Mouse (Mus musculus) lung, embryonic 16.5 days (tissue): ENCODE data around the gene Mnat1. TPM values are rescaled to one million over a fixed set of nuclear protein-coding genes. Genes with fewer than 3 reads are reported as not detected.

ENCODE experiments used
- ATAC-seq: fragments of 200-750 bp; cut with Nextera tagmentation; 2 replicates; pipeline ENCODE4 v1.8.0; 2017; ENCODE audit warnings: low read depth, mild to moderate bottlenecking, moderate library complexity
- H3K27ac ChIP-seq: fragments of 300-500 bp; sonication (generic); 2 replicates; pipeline ENCODE4 v1.5.1; 2014; ENCODE audit warnings: mild to moderate bottlenecking, control low read depth, low read length
- H3K27me3 ChIP-seq: fragments of 300-500 bp; sonication (generic); 2 replicates; pipeline ENCODE4 v1.6.1; 2014; ENCODE audit warnings: low read depth, low read length, mixed read lengths; ENCODE audit not compliant: control insufficient read depth, insufficient read depth
- H3K36me3 ChIP-seq: fragments of 300-500 bp; sonication (generic); 2 replicates; pipeline ENCODE4 v1.6.1; 2014; ENCODE audit warnings: low read length; ENCODE audit not compliant: control insufficient read depth, insufficient read depth
- H3K4me1 ChIP-seq: fragments of 300-500 bp; sonication (generic); replicated peaks from 2 replicates; pipeline ENCODE4 v1.6.1; 2014; ENCODE audit warnings: low read length, mixed read lengths; ENCODE audit not compliant: control insufficient read depth, insufficient read depth
- H3K4me2 ChIP-seq: fragments of 300-500 bp; sonication (generic); 2 replicates; pipeline ENCODE4 v1.6.1; 2014; ENCODE audit warnings: low read depth, low read length, control low read depth
- H3K4me3 ChIP-seq: fragments of 300-500 bp; sonication (generic); 2 replicates; pipeline ENCODE4 v1.5.1; 2014; ENCODE audit warnings: mild to moderate bottlenecking, low read length, control low read depth
- H3K9ac ChIP-seq: fragments of 300-500 bp; sonication (generic); 2 replicates; pipeline ENCODE4 v1.6.1; 2014; ENCODE audit warnings: low read length, control low read depth
- H3K9me3 ChIP-seq: fragments of 300-500 bp; sonication (generic); 2 replicates; pipeline ENCODE4 v1.6.1; 2016; ENCODE audit warnings: low read length; ENCODE audit not compliant: control insufficient read depth
- WGBS: fragments of 180-500 bp; shearing (Covaris S2); extraction: QIAGEN DNeasy Blood & Tissue Kit; methylation state at CpG from one replicate; pipeline ENCODE4 v1.1.7; 2014; 5-methylcytosine and 5-hydroxymethylcytosine counted together
- polyA plus RNA-seq: library from polyadenylated mRNA; unstranded; fragments of >200 nt; fragmentation: Nextera tagmentation; extraction: Ambion mirVana; gene quantifications from 2 replicates; pipeline ENCODE4 v1.2.1, GENCODE M21; 2015

Mnat1 gene
- polyA plus RNA-seq, 1 experiment from 2014 or later: 28.3 TPM

GRCm38 (mm10) chr12:73274921-73275320 is 151.4 kb downstream of the Mnat1 start:
- ATAC-seq: no peak
- H3K4me2 ChIP-seq: no peak overlapping the region
- WGBS: 81% methylated on average over 3 of the region's 3 CpGs
- H3K36me3 ChIP-seq: peaks cover 23% of the 10 kb centered on the region
- no peaks in the 10 kb centered on the region for H3K9me3 ChIP-seq
- H3K4me3 ChIP-seq: no peak overlapping the region
- no peaks in the 10 kb centered on the region for H3K27me3 ChIP-seq
- no peak overlapping the region for H3K27ac ChIP-seq
- no peak overlapping the region for H3K9ac ChIP-seq
- no peaks in the 10 kb centered on the region for H3K4me1 ChIP-seq

DNA sequence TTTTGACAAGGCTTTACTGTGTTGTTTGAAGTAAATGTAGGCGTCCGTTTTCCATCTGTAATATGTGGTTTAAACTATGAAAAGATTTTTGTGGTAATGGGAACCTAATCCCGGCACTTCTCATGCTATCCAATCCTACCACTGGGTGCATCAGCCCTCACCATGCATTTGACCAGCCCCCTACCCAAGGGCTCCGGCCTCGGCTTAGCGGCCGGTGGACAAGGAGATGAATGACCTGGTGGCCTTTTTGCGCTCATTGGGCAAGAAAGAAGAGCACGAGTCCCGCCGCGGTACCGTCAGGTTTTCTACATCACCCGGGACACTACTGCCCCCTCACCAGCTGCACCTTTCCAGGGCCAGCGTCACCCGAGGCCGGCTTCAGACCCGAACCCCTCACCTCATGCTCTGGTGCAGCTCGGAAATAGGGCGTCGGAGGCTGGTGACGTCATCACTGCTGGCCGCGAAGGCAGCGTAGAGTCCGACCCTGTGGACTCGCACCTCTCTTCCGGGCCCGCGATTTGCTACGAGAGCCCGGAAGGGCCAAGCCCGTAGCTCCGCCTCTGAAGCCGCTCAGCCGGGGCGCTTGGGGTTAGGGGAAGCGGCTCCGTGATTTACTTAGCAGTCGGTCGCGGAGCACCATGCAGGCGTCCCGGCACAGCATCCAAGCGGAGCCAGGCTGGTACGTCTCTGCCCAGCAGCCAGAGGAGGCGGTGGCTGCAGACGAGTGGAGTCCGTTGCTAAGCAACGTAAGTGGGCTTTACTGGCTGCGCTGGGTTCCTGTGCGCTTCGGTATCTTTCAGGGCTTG is 163.0 kb downstream of the Mnat1 start, which contains the start of the genes Trmt5 and Slc38a6:
Gene Trmt5 (minus strand): TSS at position 424 of the 806 bp plus-strand sequence.
Gene Slc38a6 (plus strand): TSS at position 493 of the 806 bp plus-strand sequence.
- peak within 1 kb of the TSS; percentile 86 for H3K4me2 ChIP-seq
- WGBS: under 1% methylated on average over 53 of the region's 53 CpGs
- peak within 1 kb of the TSS; percentile 88 for H3K27ac ChIP-seq
- peak within 1 kb of the TSS; percentile 86 for H3K4me3 ChIP-seq
- H3K9me3 ChIP-seq: no peaks in the 10 kb centered on the region
- peak; percentile 98 for ATAC-seq
- H3K9ac ChIP-seq: peak within 1 kb of the TSS; percentile 93
- peaks cover 16% of the 10 kb centered on the region for H3K4me1 ChIP-seq
- peaks cover 7% of the 10 kb centered on the region; the same call in 1 of the 2 replicates for H3K36me3 ChIP-seq
- H3K27me3 ChIP-seq: no peaks in the 10 kb centered on the region

DNA sequence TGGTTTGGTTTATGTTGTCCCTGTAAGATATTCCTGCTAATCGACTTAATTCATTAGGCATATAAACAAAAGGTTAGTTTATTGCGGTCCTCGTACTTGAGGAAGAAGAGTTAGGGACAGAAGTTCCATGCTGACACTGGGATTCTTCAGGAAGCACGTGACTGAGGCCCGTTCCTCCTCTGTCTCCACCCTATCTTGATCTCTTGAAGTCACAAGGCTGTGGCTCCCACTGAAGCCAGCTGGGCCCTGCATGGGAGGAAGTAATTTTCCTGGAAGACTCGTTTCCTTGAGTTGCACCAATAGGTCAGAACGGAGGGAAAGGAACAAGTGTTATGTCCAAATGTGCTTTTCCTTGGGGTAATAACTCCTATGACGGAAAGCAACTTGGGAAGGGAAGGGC is 164.1 kb downstream of the Mnat1 start:
- H3K36me3 ChIP-seq: 0 out of 2 replicates have a peak, but pooled peaks cover 2% of the 10 kb centered on the region
- H3K9me3 ChIP-seq: no peaks in the 10 kb centered on the region
- ATAC-seq: no peak
- H3K4me1 ChIP-seq: peaks cover 16% of the 10 kb centered on the region
- peak overlapping the region; percentile 86 for H3K4me3 ChIP-seq
- H3K9ac ChIP-seq: peak overlapping the region; percentile 93
- no peak overlapping the region for H3K27ac ChIP-seq
- 56% methylated on average over 8 of the region's 8 CpGs for WGBS
- peak overlapping the region; percentile 86 for H3K4me2 ChIP-seq
- H3K27me3 ChIP-seq: no peaks in the 10 kb centered on the region

DNA sequence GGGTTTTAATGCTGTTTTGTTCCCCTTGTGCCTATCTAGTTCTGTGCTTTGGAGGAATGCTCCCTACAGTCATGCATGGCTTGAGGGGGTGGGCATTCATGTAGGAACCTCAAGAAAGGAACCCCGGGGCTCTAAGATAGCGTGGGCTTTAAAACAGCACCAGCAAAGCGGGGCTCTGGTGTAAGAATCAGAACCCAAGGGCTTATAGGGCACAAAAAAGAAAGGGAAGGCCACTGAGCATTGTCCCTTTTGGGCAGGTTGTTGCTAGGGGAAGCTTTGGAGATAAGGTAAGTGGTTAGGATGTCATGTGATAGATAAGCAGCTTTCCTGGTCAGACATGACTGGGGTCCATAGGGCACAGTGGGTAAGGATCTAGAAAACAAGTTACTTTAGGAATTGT is 165.1 kb downstream of the Mnat1 start:
- Histone ChIP-seq H3K4me2 (no peak overlapping the region), H3K4me1 (peaks cover 16% of the 10 kb centered on the region), H3K27me3 (no peaks in the 10 kb centered on the region), H3K9me3 (no peaks in the 10 kb centered on the region), H3K27ac (no peak overlapping the region), H3K36me3 (peaks cover 2% of the 10 kb centered on the region; the same call in 1 of the 2 replicates), H3K9ac (no peak overlapping the region), H3K4me3 (no peak overlapping the region)
- WGBS: 96% methylated on average over 3 of the region's 3 CpGs
- no peak for ATAC-seq

GRCm38 (mm10) chr12:73294884-73295283 is 171.4 kb downstream of the Mnat1 start:
- no peak for ATAC-seq
- H3K9me3 ChIP-seq: no peaks in the 10 kb centered on the region
- no peaks in the 10 kb centered on the region; the same call in 1 of the 2 replicates for H3K36me3 ChIP-seq
- H3K4me2 ChIP-seq: no peak overlapping the region
- H3K4me3 ChIP-seq: no peak overlapping the region
- peaks cover 8% of the 10 kb centered on the region for H3K4me1 ChIP-seq
- no peak overlapping the region for H3K9ac ChIP-seq
- H3K27me3 ChIP-seq: no peaks in the 10 kb centered on the region
- H3K27ac ChIP-seq: no peak overlapping the region

GRCm38 (mm10) chr12:73295505-73296140 is 172.1 kb downstream of the Mnat1 start:
- 56% methylated on average over 11 of the region's 11 CpGs for WGBS
- H3K27ac ChIP-seq: peak overlapping the region; percentile 49

DNA sequence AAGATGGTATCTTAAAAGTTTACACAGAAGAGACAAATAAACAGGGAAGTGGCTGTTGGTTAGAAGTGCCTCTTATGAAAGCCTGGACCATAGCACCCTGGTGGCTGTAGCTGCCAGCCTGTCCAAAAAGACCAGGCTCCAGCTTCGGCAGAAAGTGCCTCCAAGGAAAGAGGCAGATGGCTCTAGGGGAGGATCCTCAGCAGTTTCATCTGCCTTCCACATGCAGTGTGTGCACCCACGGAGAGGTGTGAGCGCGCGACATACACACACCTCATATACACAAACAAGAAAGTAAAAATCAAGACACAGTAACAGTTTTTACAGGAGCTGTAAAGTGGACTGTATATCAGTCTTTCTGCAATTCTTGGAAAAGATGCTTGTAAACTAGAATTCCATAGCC is 175.1 kb downstream of the Mnat1 start:
- H3K4me1 ChIP-seq: peaks cover 8% of the 10 kb centered on the region
- no peak overlapping the region for H3K27ac ChIP-seq
- H3K9me3 ChIP-seq: no peaks in the 10 kb centered on the region
- no peaks in the 10 kb centered on the region; the same call in 1 of the 2 replicates for H3K36me3 ChIP-seq
- no peak overlapping the region for H3K9ac ChIP-seq
- no peak overlapping the region for H3K4me2 ChIP-seq
- no peaks in the 10 kb centered on the region for H3K27me3 ChIP-seq
- no peak for ATAC-seq
- 84% methylated on average over 5 of the region's 5 CpGs for WGBS
- no peak overlapping the region for H3K4me3 ChIP-seq

More at GRCm38 (mm10) chr12:73295505-73296140, 172.1 kb downstream of the Mnat1 start:
- Histone ChIP-seq H3K9me3 (no peaks in the 10 kb centered on the region), H3K4me3 (no peak overlapping the region), H3K9ac (no peak overlapping the region), H3K36me3 (no peaks in the 10 kb centered on the region; the same call in 1 of the 2 replicates), H3K27me3 (no peaks in the 10 kb centered on the region), H3K4me2 (no peak overlapping the region), H3K4me1 (peaks cover 8% of the 10 kb centered on the region)
- ATAC-seq: peak; percentile 85

DNA sequence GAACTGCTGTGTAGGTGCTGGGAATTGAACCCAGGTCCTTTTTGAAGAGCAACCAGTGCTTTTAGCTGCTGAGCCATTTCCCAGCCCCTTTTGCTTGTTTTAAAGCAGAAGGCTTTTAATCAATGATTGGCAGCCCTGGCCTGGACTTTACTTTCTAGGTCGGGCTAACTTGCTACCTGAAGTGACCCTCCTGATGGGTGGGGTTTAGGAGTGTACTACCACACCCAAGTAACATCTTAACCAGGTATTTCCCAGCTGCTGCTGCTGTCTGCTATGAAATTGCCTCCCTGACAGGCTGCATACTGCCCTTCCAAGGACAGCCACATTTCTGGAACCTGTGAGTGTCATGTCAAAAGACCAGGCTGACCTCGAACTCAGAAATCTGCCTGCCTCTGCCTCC is 177.0 kb downstream of the Mnat1 start:
- no peaks in the 10 kb centered on the region for H3K9me3 ChIP-seq
- WGBS: 70% methylated on average over 2 of the region's 2 CpGs
- no peak overlapping the region for H3K27ac ChIP-seq
- no peaks in the 10 kb centered on the region for H3K36me3 ChIP-seq
- ATAC-seq: no peak
- H3K27me3 ChIP-seq: no peaks in the 10 kb centered on the region
- H3K4me2 ChIP-seq: no peak overlapping the region
- H3K4me1 ChIP-seq: peaks cover 5% of the 10 kb centered on the region
- H3K9ac ChIP-seq: no peak overlapping the region
- H3K4me3 ChIP-seq: no peak overlapping the region

DNA sequence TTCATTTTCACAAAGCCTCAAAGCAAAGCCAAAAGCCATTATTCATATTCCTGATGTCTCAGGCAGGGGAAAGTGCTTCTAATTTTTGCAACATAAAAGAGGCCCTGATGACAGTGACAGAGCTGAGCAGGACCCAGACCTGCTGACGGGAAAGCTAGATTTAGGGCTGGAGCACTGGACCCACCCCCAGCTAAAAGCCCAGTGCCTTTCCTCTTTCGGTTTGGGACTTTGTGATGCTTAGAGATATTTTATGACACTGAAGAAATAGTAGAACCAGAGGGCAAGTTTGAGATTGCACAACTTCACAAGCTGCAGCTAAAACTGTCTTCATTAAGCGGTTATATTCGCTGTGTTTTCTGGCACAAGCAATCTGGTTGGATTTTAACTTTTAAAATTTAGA is 181.1 kb downstream of the Mnat1 start:
- Histone ChIP-seq H3K4me3 (no peak overlapping the region; the same call in 1 of the 2 replicates), H3K36me3 (no peaks in the 10 kb centered on the region), H3K9ac (no peak overlapping the region), H3K4me1 (no peaks in the 10 kb centered on the region), H3K27me3 (no peaks in the 10 kb centered on the region), H3K27ac (0 out of 2 replicates have a peak overlapping the region, but pooled peaks have one; percentile 12), H3K9me3 (no peaks in the 10 kb centered on the region), H3K4me2 (no peak overlapping the region)
- WGBS: 61% methylated on average over 4 of the region's 4 CpGs
- peak; percentile 26; the same call in 1 of the 2 replicates for ATAC-seq
